Mouse (Mus musculus) hindbrain, postnatal 0 days (tissue): Measurements from ENCODE around the gene Herpud1. TPM values are rescaled to one million over a fixed set of nuclear protein-coding genes. Genes with fewer than 3 reads are reported as not detected.

Experiments used
- ATAC-seq: fragments of 200-750 bp; cut with Nextera tagmentation; 2 replicates; pipeline ENCODE4 v1.8.0; 2017; ENCODE audit warnings: mild to moderate bottlenecking, moderate TSS enrichment, moderate library complexity
- DNase-seq: peaks from one replicate; pipeline ENCODE4 v3.0.0-alpha.2; 2015; ENCODE audit warnings: low spot score
- H3K27ac ChIP-seq: fragments of 300-500 bp; sonication (generic); 2 replicates; pipeline ENCODE4 v1.5.1; 2014; ENCODE audit warnings: mild to moderate bottlenecking
- H3K27me3 ChIP-seq: fragments of 300-500 bp; sonication (generic); 2 replicates; pipeline ENCODE4 v1.6.1; 2014; ENCODE audit warnings: low read length, mixed read lengths; ENCODE audit not compliant: insufficient read depth
- H3K36me3 ChIP-seq: fragments of 300-500 bp; sonication (generic); 2 replicates; pipeline ENCODE4 v1.6.1; 2014; ENCODE audit warnings: low read length, mixed read lengths; ENCODE audit not compliant: insufficient read depth
- H3K4me1 ChIP-seq: fragments of 300-500 bp; sonication (generic); 2 replicates; pipeline ENCODE4 v1.6.1; 2014; ENCODE audit warnings: antibody characterized with exemption, low read length, mixed read lengths; ENCODE audit not compliant: insufficient read depth
- H3K4me2 ChIP-seq: fragments of 300-500 bp; sonication (generic); 2 replicates; pipeline ENCODE4 v1.6.1; 2014; ENCODE audit warnings: low read depth, mild to moderate bottlenecking, low read length, moderate library complexity, mixed read lengths
- H3K4me3 ChIP-seq: fragments of 300-500 bp; sonication (generic); 2 replicates; pipeline ENCODE4 v1.5.1; 2014; ENCODE audit warnings: low read length
- H3K9ac ChIP-seq: fragments of 300-500 bp; sonication (generic); replicated peaks from 2 replicates; pipeline ENCODE4 v1.6.1; 2014; ENCODE audit warnings: mild to moderate bottlenecking, low read length, moderate library complexity, mixed read lengths
- H3K9me3 ChIP-seq: fragments of 300-500 bp; sonication (generic); 2 replicates; pipeline ENCODE4 v1.6.1; 2016; ENCODE audit warnings: low read length, mixed read lengths
- CTCF ChIP-seq: IDR thresholded peaks from 2 replicates; pipeline ENCODE4 v1.5.1; 2016; ENCODE audit warnings: antibody characterized with exemption, control low read depth, low read depth
- WGBS: fragments of 180-500 bp; shearing (Covaris S2); extraction: QIAGEN DNeasy Blood & Tissue Kit; methylation state at CpG from one replicate; pipeline ENCODE4 v1.1.7; 2014; 5-methylcytosine and 5-hydroxymethylcytosine counted together
- polyA plus RNA-seq: library from polyadenylated mRNA; unstranded; fragments of >200 nt; fragmentation: Nextera tagmentation; extraction: Ambion mirVana; gene quantifications from 2 replicates; pipeline ENCODE4 v1.2.1, GENCODE M21; 2015
- total RNA-seq: library from RNA; depleted of rRNA; stranded (reverse); fragments of >200 nt; gene quantifications from 2 replicates; pipeline ENCODE4 v1.2.3, GENCODE M21; 2014

Herpud1 gene
- total and polyA plus RNA-seq, 2 experiments from 2014 or later = 65.2 to 87.1 TPM

DNA sequence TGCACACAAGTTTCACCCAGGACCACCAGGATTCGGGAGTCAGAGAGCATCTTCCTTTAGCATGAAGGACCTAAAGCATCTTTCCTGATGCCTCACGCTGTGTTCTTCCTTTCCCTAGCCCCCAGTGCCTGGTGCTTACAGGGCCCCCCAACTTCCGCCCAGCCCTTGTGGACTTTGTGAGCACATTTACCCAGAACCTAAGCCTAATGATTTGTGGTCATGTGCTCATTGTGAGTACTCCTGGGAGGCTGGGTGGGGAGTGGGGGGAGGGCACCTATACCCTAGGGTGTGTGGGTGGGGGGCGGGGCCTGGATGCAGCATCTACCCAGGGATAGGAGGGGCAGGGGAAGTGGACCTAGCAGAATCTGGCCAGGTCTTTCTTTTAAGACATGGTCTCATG lies 40.6 kb upstream of the Herpud1 start:
- Histone ChIP-seq H3K27me3 (no peaks in the 10 kb centered on the region), H3K4me3 (no peak overlapping the region), H3K9me3 (no peaks in the 10 kb centered on the region), H3K4me1 (no peaks in the 10 kb centered on the region), H3K27ac (no peak overlapping the region), H3K9ac (no peak overlapping the region), H3K4me2 (no peak overlapping the region), H3K36me3 (no peaks in the 10 kb centered on the region)
- 97% methylated on average over 4 of the region's 4 CpGs for WGBS
- TF ChIP-seq CTCF = no peak
- no peak for DNase-seq
- no peak for ATAC-seq

DNA sequence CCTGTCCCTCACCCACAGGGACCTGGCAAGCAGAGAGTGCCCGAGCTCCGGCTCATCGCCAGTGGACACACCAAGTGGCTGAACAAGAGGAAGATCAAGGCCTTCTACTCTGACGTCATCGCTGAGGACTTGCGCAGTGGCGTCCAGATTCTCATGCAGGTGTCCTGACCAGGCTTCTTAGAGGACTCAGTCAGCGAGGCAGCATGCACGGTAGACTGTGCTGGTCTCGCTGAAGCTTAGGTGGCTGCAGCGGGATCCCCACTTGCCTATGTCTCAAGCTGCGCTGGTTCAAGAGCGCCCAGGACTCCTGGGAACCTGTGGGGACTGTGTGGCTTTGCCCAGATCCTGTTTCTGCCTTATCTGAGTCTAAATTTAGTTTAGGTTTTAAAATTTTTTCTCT lies 40.0 kb upstream of the Herpud1 start:
- no peak for ATAC-seq

DNA sequence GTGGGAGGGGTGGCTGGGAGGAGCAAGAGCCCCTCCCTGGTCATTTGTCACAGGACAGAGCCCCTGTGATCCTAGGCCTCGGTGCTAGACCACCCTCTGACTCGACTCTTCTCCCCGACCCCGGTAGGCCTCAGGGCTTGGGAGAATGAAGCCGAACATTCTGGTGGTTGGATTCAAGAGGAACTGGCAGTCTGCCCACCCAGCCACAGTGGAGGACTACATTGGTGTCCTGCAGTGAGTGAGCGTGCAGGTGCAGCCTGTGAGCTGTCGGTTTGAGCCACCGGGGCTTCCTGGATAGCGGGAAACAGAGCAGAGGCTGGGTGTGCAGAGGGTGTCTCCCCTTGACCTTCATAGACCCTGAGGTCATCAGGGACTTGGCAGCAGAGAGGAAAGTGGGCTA lies 37.8 kb upstream of the Herpud1 start:
- 46% methylated on average over 9 of the region's 9 CpGs for WGBS
- no peak overlapping the region for H3K9ac ChIP-seq
- TF ChIP-seq CTCF = no peak
- H3K27ac ChIP-seq = no peak overlapping the region
- H3K4me3 ChIP-seq = no peak overlapping the region
- H3K36me3 ChIP-seq = no peaks in the 10 kb centered on the region
- ATAC-seq (no peak), DNase-seq (no peak)
- H3K4me2 ChIP-seq = no peak overlapping the region
- H3K4me1 ChIP-seq = no peaks in the 10 kb centered on the region
- no peaks in the 10 kb centered on the region for H3K9me3 ChIP-seq
- H3K27me3 ChIP-seq = no peaks in the 10 kb centered on the region

More for the DNA sequence above, 40.0 kb upstream of the Herpud1 start:
- Histone ChIP-seq H3K4me2 (no peak overlapping the region), H3K9ac (no peak overlapping the region), H3K27me3 (no peaks in the 10 kb centered on the region), H3K4me3 (no peak overlapping the region), H3K36me3 (no peaks in the 10 kb centered on the region), H3K27ac (no peak overlapping the region), H3K4me1 (no peaks in the 10 kb centered on the region), H3K9me3 (no peaks in the 10 kb centered on the region)
- TF ChIP-seq CTCF = no peak
- 92% methylated on average over 13 of the region's 13 CpGs for WGBS
- DNase-seq = no peak

DNA sequence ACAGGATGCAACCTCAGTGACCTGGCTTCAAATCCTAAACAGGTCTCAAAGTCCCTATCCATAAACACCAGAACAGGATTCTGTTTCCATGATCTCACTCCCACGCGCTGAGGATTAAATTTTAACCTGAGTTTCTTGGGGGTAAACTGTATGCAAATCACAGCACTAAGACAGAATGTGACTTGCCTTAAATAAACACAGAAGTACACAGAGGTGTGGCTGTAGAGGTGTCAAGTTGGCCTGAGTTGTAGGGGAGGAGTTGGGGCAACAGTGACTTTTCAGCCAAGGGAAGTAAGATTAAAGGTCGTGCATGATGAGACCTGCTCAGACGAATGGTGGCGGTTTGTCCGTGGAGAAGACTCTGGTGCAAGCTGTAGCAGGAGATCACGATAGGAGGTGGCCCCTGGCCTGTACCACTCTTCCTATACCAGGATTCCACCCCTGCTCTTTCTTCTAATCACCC lies 32.1 kb upstream of the Herpud1 start:
- H3K27ac ChIP-seq = no peak overlapping the region
- H3K4me1 ChIP-seq = 0 out of 2 replicates have a peak, but pooled peaks cover 8% of the 10 kb centered on the region
- no peak overlapping the region for H3K4me3 ChIP-seq
- TF ChIP-seq CTCF = no peak
- H3K9ac ChIP-seq = no peak overlapping the region
- no peaks in the 10 kb centered on the region for H3K27me3 ChIP-seq
- DNase-seq = no peak
- no peak overlapping the region for H3K4me2 ChIP-seq
- no peaks in the 10 kb centered on the region for H3K9me3 ChIP-seq
- H3K36me3 ChIP-seq = no peaks in the 10 kb centered on the region
- WGBS = 83% methylated on average over 7 of the region's 7 CpGs
- no peak for ATAC-seq

DNA sequence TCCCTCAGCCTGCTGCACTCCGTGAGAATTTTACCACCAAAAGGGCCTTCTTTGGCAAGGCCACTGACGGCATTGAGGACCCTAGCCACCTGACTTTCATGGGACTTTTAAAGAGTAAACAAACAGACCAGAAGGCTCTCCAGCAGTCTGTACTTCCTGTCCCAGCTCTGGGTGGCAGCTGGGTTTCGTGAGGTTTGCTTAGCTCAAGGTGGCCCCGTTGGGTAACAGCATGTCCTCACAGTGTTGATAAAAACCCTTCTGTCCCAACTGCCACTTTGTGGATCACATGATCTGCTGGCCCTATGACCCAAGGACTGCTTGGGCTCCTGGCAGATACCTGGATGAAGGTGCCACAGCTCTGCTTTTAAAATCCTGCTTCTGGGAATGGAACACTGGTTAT lies 31.7 kb upstream of the Herpud1 start:
- Histone ChIP-seq H3K4me2 (no peak overlapping the region), H3K27ac (no peak overlapping the region)
- 80% methylated on average over 4 of the region's 4 CpGs for WGBS

DNA sequence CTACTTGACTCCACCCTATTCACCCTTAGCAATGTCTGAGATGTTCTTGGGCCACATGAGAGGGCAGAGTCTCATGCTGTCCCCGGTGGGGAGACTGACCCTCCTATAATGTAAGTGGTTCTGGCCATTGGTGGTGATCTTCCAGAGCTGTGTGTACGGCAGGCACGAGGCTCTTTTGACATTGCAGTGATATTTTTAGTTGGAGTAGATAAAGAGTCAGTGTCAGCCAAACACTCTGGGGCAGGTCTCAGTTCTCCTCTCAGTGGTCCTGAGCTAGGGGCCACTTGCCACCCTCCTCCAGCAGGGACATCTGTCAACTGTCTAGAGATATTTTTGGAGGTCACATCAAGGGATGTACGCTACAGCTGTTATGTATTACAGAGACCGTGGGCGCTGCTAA lies 29.0 kb upstream of the Herpud1 start:
- DNase-seq (no peak), ATAC-seq (no peak)
- no peaks in the 10 kb centered on the region for H3K36me3 ChIP-seq
- TF ChIP-seq CTCF = no peak
- H3K4me3 ChIP-seq = no peak overlapping the region
- H3K9ac ChIP-seq = no peak overlapping the region
- no peaks in the 10 kb centered on the region for H3K27me3 ChIP-seq
- H3K4me1 ChIP-seq = 0 out of 2 replicates have a peak, but pooled peaks cover 9% of the 10 kb centered on the region
- no peak overlapping the region for H3K27ac ChIP-seq
- H3K9me3 ChIP-seq = no peaks in the 10 kb centered on the region
- WGBS = 78% methylated on average over 6 of the region's 6 CpGs
- H3K4me2 ChIP-seq = no peak overlapping the region

More for the DNA sequence above, 31.7 kb upstream of the Herpud1 start:
- Histone ChIP-seq H3K36me3 (no peaks in the 10 kb centered on the region), H3K4me3 (no peak overlapping the region), H3K4me1 (0 out of 2 replicates have a peak, but pooled peaks cover 9% of the 10 kb centered on the region), H3K27me3 (no peaks in the 10 kb centered on the region), H3K9ac (no peak overlapping the region), H3K9me3 (no peaks in the 10 kb centered on the region)
- TF ChIP-seq CTCF = no peak
- no peak for ATAC-seq
- DNase-seq = no peak

DNA sequence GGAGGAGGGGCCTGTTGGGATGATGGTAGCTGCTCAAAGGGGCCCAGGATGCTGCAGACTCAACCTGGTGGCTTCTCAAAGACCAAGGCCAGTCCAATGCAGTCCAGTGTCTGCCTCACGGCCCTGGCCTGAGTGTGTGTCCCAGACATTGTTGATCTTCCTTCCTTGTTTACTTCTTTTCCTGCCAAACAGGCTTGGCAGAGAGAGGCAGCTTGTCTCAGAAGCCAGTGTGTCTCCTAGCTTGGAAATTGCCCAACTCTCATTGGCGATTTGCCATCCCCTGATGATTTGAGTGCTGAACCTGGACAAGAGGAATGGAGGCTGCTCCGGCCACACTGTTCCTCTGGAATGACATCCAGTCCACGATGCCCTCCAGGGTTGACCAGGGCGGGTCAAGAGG lies 27.7 kb upstream of the Herpud1 start:
- Histone ChIP-seq H3K9me3 (no peaks in the 10 kb centered on the region), H3K27ac (no peak overlapping the region; the same call in 1 of the 2 replicates), H3K27me3 (no peaks in the 10 kb centered on the region), H3K4me3 (no peak overlapping the region), H3K9ac (no peak overlapping the region), H3K4me1 (0 out of 2 replicates have a peak, but pooled peaks cover 9% of the 10 kb centered on the region), H3K36me3 (no peaks in the 10 kb centered on the region), H3K4me2 (no peak overlapping the region)
- no peak for TF ChIP-seq CTCF
- DNase-seq = peak; percentile 83
- peak; percentile 60; the same call in 1 of the 2 replicates for ATAC-seq
- WGBS = 41% methylated on average over 5 of the region's 5 CpGs
